Mouse (Mus musculus) neural tube, embryonic 10.5 days (tissue): ENCODE data around the gene Lrrc72.
"Not testable (repeated sequence)": the region's sequence is repeated elsewhere in the genome, so short reads cannot be mapped to it uniquely, and the experiment has no call there.

Source experiments
- DNase-seq: peaks from one replicate; pipeline ENCODE4 v3.0.0-alpha.2; 2017; ENCODE audit warnings: low spot score; ENCODE audit errors: extremely low spot score

Gene Lrrc72

DNA sequence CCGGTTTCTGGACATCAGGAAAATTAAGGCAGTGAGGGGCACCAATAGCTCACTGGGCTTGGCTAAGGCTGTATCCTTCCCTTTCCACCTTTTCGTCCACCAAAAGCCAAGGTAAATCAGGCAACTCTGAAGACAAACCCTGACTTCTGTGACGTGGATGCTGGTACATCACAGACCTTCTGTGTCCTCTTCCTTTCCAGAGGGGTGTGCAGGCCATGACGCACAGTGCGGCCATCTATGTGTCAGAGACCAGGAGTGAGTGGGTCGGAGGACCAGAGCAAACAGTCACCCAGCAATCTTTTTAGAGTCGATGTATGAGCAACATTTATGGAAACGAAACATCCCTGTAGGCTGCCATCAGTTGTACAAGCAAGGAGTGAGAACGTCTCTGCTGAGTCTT, at the start of gene Lrrc72:
TSS of gene Lrrc72 (minus strand) at position 101 of the 400 bp plus-strand sequence.
- no peak for DNase-seq

DNA sequence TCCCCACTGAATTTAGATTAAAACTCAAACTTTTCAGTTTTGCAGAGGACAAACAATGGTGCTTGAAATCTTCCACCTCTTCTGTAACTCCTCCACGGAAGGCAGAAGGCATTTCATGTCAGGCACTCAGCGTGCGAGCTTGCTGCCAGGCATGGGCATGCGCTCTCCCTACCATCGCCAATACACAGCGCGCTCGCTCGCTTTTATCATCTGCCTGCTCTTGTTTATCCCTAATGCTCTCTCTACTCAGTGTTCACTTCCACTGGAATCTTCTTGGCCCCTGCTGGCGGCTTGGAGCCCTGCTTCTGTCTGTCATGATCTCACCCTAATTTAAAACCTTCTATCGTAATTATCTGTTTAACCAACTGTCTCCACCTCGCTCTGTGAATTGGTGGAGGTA, 49.1 kb upstream of the Lrrc72 start:
- DNase-seq: no peak

DNA sequence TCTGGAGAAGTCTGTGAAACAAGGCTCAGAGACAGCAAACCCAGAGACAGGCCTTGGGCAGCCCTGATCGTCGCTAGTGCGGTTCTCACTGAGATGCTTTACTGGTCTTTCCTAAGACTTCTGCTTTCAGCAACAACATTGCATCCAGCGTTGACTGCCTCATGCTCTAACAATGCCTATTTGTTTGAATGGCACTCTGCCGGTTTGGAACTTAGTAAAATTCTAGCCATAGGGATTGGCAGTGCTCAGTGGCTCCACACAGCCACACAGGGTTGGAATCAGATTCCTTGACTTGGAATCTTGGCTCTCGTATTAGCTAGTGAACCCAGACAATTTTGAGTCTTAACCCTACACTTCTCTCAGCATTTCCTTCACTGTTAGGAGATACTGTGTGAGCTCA, 38.1 kb upstream of the Lrrc72 start:
- no peak for DNase-seq

DNA sequence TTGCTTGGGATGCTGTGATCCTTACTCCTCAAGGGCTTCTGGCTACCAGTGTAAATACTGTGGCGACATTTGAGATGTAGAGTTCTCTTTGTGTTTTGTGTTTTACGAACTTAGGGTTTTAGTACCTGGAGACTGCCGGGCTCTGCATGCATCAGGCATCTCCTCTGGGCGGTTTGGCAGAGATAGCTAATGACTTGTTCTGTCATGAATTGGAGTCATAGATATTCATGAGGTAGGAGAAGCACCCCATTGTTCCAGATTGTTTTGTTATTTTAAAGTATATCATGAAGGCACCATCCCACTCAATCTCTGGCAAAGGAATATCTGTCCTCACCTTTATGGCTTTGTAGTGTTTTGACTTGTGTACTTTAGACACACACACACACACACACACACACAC, 37.3 kb upstream of the Lrrc72 start:
- DNase-seq: no peak

DNA sequence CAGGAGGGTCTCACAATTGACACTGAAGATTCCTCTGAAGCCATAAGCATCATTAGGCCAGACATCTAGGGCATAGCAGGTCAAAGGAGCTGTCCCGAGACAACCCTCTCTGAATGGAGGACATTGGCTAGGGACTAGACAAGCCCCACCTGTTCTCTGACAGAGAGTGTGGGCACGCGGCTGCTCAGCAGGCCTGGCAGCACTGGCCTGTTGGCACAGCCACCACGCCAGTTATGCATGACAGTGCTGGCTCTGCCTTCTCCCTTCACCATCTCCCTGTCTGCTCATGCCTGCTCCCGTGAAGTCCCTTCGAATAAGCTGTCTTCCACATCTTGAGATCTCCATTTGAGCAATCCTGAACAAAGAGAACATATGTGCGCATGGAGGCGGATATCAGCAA, 36.4 kb upstream of the Lrrc72 start:
- DNase-seq: no peak

DNA sequence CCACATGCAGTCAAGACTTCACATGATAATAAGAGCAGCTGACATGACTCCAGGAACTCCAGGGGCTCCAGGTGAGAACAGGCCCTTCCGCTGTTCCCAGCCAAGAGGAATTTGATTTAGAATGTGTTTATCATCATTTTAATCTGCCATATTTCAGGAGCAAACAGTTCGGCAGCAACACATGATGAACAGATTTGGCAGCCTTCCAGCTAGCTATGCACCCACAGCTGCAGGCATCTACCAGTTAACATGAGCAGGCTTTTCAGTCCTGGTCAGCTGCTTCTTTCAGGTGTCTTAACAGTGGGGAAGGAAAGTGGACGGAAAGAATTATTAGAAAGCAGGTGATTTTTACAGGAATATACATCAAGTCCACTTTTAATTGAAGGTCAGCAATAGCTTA, 21.6 kb upstream of the Lrrc72 start:
- DNase-seq: no peak

DNA sequence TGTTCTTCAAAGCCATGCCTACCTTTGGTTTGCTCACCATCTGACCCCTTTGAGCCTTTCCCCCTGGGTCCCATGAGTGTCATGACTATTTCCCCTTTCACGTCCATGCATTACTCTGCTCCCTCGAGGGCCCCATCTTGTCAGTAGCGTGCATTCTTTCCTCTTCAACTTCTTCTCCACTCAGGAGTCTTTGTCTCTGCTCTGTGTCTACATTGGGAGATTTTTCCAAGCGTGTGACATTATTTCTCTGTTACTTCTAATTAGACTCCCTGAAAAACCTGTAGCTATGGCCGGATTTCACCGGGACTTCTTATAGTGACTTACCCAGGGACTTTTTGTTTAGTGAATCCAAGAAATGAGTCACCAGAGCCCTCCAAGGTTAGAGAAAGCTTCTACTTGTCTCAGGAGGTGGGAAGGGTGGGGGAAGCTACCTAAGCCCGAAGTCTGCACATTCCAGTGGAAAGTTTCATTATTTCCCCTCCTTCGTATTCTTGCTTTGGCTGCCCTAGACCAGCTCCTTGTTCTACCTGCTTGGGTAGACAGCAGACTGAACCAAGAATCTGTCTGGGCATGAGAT, 14.6 kb upstream of the Lrrc72 start:
- no peak for DNase-seq

DNA sequence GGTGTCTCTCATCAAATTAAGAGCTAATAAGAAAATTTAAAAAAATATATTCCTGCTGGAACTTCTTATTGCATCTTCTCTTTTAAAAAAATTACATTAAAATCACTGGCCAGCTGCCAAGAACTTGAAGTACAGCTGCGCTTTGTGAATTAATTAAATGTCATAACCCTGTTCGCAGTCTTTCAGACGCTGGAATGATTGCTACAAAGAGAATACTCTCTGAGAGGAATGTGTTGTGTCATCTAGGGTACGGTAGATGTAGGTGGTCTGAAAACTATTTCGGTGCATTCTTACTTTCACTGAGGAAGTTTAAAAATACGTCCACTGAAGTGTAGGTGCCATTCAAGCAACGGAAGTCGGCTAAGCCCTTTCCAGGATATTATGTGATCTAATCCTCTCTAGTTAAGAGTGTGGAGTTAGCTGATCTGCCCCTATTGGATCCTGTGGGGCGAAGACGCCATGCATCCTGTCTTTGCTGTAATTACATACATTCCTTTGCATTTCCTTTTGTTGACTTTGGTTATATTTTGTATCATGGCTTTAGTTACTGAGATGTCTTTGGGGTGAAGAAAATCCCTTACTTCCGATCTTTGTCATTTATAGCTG, 9.0 kb upstream of the Lrrc72 start:
- DNase-seq: no peak

DNA sequence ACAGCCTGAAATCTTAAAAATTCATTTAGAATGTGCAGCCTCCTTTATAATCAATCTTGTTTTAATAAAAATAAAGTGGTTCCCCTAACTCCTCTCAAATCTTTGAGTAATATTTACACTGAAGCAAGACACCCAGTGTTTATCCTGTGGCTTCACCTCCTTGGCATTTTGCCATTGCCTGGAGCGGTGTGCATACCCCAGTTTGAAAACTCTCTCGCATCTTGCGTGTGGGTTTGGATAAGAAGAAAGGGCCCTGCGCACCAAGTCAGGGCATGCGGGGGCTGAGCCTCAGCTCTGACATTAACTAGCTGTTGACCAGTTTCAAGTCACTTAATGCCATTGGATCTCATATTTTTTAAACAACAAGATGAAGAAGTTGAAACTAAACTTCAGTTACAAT, 2.2 kb upstream of the Lrrc72 start:
- DNase-seq: no peak

DNA sequence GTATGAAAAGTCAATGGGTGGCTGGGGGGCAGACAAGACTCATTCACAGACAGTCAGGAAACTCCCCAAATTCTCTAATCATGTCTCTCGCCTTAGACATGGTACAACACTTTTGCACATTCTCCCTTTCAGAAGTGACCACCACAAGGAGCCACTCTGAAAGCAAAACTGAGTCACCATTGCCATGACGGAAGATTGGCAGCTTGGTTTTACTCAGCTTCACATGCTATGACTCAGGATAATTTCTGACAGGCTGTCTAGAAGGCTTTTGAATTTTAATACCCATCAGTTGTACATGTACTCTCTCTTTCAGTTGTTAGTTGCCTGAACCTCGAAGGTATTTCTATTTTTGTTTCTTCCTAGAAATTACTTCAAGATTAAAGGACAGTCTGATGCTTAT, 12.0 kb downstream of the Lrrc72 start:
- no peak for DNase-seq

DNA sequence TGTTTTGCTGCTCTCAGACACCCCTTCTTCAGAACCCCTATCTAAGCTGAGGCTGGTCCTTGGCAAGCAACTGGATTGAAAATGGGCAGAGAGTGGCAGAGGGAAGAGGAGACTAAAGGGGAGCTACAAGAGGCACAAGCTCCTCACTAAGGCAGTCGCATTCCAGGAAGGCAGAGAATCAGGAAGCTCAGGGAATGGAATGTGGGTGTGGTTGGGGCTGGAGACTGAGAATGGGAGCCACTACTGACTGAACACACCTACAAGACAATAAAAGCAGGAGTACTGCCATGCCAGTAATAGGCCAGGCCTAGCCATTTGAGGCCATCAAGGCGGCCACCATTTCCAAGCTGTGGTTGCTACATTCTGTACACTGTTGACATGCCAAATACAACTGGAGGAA, 21.8 kb downstream of the Lrrc72 start:
- DNase-seq: no peak

DNA sequence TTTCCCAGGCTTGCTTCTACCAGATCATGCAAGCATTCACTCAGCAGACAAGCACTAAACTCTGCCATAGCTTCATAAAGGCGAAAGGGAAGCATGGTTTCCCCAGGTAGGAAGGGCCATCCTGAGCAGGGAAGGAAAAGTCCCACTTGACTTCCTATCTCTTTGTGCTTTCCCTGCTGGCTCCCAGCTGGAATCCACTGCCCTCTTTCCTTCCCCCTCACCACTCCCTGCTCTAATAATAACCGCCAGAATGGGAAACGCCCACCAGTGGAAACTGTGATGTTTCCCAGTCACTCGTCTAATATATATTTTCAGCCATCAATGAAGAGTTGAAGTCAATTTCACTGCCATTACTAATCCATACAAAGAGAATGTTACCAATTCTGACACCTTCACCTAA, 28.8 kb downstream of the Lrrc72 start:
- DNase-seq: no peak

DNA sequence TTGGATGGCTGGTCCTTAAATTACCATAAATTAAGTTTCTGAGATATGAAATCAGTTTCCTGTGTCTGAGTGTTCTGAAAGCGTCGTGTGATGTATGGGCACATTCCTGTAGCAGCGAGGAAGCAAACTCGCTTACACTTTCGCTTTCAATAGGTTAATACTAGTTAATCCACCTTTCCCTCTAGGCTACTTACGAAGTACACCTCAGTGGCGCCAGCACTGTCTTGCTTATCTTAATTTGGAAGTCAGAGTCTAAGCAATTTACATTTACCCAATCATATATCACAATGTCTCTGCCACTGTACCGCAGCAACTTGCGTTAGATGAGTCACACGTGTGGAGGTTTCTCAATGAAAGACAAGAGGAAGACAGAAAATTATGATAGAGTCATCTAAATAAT, 36.3 kb downstream of the Lrrc72 start:
- DNase-seq: no peak

DNA sequence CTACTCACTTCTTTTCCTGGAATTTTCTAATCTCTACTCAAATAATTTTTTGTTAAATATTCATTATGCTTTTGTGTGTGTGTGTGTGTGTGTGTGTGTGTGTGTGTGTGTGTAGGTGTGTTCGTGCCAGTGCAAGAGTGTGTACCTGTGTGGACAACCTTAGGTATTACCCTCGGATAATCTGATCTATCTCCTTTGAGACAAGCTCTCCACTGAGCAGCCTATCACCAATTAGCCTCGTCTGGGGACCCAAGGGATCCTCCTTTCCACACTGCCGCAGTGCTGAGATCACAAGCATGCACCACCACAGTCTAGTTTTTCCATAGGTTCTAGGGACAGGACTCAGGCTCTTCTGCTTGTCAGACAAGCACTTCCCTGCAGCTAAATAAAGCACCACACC, 37.0 kb downstream of the Lrrc72 start:
- DNase-seq: no peak

DNA sequence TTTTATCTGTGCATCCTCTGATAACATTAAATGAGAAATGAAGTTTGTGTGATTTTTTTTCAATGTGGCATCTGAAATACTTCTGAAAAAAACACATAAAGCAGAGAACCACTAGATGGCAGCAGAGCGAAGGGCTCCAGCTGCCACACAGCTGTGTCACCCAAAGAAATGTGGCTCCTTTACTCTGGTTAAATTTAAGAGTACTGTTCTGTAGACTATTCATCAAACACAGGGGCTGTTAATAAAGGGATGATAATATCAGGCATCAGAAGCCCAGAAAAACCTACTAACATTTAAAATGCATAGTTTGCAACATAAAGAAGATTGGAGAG, 38.1 kb downstream of the Lrrc72 start:
- DNase-seq: peak; percentile 41

DNA sequence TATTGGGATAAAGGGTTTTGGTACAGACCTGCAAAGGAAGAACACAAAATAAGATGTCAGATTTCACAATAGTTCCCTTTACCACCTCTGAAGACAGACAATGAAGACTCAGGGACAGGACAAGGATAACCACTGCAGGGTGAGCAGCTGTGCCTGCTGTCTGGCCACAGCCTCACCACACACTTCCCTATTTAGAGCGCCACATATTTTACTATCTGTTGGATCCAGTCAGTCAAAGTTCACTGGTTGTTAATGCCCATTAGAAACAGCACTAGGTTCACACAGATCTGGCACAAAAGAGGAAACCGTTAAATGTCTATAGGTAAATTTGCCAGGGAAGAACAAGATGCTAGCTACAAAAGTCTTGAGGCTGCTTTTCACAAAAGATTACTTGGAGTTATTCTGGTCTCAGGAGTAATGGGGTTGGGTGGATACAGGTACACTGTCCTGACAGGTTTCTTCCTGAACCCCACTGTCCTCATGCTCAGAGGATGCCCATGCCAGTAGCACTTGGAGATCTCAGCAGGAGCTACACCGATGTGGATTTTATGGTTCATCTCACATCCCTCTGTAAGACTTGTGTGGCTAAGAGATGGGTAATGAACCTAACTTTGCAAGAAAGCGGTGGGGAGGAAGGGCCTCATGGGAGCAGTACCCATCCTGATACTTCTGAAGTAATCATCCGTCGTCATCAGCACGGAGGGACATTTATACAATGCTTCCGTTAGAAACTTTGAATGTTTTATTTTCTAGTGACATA, 38.6 kb downstream of the Lrrc72 start:
- DNase-seq: no peak

DNA sequence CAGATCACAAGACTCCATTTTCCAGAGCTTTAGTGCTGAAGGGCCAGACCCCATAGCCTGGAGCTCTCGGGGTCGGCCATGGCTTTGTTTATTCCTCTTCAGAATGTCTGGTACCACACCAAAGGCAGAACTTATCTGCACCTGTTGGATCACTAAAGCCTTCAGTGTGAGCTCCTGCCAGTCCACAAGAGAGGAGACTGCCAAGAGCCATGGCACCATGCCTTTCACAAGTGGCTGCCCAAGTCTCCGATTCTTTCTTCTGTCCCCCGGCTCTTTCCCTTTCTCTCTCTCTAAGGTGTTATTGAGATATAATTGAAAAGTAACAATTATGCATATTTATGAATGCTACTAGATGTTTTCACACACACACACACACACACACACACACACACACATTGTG, 43.1 kb downstream of the Lrrc72 start:
- DNase-seq: no peak

DNA sequence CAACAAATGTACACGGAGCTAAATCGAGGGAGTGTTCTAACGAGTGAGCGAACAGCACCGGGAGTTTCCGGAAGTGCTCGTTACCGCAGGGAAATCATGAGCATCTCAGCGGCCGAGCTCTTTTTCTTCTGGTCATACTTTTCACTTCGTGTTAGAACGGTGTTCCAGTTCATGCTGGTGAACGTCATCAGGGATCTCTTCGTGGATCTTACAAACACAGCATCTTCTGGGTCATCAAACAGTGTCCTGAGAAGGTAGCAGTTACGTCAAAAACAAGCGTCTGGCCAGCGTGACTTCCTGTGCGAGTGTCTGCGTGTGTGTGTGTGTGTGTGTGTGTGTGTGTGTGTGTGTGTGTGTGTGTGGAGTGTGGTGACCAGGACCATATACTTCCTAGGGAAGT, 44.7 kb downstream of the Lrrc72 start:
- no peak for DNase-seq

DNA sequence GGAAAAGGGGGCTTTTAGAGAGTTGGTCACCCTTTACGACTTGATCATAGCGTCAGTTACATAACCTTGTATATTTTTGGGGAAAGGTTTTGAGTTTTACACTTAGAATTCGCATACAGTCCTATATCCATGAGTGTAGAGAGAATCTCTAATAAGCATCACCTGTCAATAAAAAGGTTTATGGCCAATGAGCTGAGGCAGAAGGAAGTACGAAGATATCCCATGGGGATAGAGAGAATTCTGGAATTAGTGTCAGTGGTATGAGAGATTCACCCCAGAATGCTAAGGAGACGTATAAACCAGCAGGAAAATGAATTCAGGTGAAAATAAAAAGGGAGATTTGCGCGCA, 45.4 kb downstream of the Lrrc72 start:
- DNase-seq: no peak

DNA sequence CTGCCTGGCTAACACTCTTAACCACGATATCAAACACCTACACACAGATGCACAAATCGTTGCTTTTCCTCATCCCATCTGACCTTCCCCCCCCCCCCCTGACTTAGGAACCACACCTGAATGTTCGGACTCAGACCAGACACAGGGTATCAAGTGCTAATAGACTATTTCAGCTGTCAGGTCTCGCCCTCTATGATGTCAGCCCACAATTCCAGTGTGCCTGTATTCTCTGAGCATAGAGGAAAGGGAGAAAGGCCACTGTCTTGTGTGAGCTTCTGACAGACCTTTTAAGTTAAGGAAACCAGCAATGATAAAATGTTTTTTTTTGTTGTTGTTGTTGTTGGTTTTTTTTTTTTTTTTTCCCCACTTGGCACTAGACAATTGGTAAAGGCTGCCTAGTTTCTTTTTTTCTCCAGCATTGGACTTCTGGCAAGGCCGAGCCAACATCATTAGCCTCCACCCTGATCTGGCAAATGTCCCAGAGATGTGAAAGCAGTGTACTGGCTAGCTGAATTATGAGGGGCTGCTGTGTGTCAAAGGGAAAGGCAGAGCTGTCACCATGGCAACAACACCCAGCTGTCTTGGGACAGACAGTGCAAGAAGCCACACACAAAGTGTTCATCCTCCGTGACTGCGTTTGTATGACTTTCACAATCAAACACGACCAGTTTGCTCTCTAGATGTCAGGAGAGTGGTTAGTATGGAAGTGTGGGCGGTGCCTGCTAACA, 46.0 kb downstream of the Lrrc72 start:
- peak; percentile 54 for DNase-seq

DNA sequence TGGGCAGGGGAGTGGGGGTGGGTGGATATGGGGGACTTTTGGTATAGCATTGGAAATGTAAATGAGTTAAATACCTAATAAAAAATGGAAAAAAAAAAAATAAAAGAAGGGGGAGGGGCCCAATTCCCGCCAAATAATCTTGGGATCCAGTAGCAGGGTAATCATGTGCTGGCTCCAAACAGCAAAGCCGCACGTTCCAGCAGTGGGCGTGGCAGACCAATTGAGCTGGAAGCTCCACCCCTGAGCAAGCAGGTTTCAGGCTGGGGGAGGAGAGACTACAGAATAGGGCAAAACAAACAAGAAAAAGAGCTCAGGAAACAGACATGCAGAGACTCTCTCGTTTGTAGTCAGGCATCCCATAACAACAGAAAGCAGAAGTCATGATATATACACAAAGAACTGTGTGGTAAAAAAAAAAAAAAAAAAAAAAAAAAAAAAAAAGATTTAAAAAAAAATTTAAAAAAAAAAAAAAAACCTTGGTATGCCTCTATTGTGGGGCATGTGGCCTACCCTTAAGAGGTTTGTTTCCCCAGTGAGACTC, 47.5 kb downstream of the Lrrc72 start:
- not testable (repeated sequence) for DNase-seq

DNA sequence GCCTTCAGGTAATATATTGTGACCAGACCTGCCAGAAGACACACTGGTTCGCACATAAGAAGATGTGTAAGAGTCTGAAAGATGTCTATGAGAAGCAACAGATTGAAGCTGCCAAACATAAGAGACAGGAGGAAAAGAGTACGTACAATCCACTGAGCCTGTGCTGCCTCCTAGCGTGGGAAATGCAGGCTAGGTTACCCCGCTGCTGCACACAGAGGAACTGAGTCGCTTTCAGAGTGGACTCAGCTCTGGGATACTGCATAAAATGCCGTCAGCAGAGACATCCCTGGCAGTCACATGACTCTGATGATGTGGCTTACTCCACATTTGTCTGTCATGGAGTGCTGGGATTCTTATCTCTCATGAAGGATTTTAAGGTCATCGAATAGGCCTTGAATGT, 58.2 kb downstream of the Lrrc72 start:
- DNase-seq: no peak
